Mouse (Mus musculus) kidney, adult 9 months (tissue): ENCODE results near the gene Prr29.
"Not testable (repeated sequence)": the region's sequence is repeated elsewhere in the genome, so short reads cannot be mapped to it uniquely, and the experiment has no call there.

Experiments
- DNase-seq: peaks from one replicate; pipeline ENCODE4 v3.0.0; 2022

Prr29 gene

DNA sequence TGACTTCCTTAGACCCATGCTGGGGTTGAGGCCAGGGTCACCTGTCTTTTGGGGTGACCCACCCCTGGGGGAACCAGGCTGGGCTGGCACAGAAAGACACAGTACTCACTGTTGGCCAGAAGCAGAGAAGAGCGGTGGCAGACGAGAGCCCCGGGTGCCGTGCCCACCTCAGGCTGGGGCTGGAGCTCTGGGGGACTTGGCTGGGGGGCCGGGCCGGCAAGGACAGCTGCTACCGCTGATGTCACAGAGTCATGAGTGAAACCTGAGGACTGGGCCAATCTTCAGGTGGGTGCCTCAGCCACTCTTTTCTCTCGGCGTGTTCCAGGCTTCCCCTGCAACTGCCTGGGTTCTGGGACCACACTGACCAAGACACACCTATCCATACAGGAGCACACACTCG lies at the start of gene Prr29:
Gene Prr29, plus strand, starts transcription at position 107 of the 400 bp plus-strand sequence.
- DNase-seq: no peak

DNA sequence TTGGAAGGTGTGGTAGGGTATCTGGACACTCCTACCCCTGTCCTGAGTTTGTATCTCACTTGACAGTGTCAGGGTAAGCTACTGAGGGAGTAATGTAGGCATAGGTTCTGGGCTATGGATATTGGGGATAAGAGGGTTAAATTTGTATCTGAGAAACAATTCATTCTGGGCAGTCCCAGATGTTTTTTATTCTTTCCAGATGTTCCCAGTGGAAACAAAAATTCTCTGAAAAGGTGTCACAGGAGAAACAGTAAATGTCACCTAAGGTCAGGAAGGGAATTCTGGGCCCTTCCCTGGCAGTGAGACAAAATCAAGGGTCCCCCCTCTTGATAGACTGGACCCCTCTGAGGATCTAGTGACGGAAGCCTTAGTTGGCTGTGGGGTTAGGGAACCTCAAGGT lies 48.9 kb upstream of the Prr29 start:
- DNase-seq: no peak

DNA sequence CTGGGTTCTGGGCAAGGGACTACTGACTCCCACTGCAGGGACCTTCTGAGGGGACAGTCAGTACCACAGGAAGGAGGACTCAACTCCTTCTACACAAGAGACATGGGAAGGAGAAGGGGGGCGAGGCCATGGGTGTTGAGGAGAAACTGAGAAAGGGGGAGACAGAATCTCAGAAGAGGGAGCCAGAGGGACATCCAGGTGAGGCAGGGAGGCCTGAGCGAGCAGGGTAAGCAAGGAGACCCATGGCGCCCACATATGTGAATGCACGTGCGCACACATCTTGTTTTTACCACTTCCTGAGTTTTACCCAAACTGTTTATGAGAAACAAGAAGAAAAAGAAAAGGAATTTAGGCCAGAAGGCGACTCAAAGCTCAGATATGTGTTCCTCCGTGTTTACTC lies 47.5 kb upstream of the Prr29 start:
- DNase-seq: no peak

DNA sequence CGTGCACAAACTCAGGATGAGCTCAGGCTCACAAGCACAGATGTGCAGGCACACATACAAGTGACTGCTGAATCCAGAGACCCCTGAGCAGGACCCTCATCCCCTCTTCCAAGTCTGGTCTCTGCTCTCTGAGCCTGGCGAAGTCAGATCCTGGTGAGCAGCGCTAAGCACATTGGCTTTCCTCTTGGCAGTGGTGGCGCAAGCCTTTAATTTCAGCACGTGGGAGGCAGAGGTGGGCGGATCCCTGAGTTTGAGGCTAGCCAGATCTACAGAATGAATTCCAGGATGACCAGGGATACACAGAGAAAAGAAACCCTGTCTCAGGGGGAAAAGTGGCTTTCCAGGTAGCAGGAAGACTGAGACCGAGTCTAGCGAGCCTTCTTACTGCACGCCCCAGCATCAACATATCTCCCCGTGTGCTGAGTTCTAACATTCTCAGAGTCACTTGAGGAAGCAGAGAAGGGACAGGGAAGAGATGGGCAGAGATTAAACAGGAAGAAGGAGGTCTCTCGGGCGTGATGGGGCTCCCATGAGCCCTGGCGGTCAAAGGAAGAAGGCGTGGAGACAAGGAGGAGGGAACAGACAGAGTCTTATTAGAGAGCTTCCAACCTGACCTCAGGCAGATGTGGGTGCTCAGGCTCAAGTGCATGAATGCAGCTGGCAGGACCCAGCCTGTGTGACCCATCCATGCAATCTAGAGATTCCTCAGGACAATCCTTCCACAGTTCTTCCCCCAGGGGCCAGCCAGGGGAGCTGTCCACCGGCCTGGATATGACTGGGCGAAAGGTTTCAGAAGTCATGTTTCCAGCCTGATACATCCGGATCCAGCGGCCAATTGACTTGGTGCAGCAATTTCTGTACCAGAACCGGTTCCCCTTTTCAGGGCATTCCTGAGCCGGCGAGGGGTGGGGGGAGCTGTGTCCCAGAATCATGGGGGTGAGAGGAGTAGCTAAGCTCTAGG lies 46.6 kb upstream of the Prr29 start:
- no peak for DNase-seq

DNA sequence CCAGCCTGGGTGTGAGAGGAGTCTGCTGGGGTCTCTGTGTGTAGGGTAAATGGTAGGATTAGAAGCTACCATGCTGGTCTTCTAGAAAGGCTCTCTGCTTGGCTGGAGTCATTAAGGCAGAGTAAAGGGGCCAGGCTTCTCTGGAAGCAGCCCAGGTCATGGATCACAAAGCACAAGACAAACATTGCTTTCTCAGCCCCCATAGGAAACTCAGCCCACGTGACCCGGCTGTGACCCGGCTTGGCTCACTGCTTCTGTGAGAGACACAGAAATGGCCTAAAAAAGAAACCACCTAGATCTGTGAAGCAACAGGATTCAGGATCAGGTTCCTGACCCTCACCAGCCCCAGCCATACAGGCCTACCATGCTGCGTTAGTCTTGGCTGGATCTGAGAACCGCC lies 40.4 kb upstream of the Prr29 start:
- DNase-seq: peak; percentile 68

DNA sequence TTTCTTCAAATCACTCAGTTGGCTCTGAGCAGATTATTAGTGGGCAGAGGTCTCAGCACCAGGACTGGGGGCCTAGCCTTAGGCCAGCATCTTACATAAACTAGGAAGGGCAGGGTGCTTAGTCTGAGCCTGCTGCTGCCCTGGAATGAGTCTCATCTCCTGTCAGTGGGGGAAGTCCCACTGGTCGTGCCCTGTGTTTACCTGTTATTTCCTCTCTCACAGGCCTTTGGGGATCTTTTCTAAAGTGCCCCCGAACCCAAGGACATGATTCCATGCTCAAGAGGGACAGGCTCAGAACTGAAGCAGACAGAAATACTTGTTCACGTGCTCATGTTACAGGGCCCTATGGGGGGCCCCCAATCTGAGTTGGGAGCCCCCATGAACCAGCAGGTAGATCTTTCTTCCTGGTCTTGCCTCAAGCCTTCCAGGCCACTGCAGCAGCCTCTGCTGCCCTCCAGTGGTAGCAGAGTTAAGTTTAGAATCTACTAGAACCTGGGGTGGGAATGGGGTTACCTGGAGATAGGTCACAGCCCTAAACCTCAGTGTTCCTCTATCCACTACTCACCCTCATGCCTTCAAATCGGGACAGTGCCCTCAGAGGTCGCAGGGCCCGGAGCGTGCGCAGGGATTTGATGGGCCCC lies 39.6 kb upstream of the Prr29 start:
- DNase-seq: peak; percentile 83

DNA sequence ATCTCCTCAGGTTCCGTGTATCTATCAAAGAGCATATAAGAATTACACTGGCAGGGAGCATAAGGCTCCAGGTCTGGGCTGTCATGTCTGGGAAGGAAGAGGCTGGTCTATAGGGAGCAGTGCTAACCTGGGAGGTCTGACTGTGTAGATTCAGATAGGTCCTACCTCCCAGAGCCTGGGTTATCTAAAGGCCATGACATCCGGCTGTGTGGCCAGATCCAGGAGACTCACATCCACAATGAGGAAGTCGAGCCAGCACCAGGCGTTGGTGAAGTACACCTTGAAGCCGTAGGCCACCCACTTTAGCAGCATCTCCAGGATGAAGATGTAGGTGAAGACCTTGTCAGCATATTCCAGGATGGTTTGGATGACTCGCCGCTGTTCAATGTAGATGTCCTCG lies 38.8 kb upstream of the Prr29 start:
- DNase-seq: no peak

DNA sequence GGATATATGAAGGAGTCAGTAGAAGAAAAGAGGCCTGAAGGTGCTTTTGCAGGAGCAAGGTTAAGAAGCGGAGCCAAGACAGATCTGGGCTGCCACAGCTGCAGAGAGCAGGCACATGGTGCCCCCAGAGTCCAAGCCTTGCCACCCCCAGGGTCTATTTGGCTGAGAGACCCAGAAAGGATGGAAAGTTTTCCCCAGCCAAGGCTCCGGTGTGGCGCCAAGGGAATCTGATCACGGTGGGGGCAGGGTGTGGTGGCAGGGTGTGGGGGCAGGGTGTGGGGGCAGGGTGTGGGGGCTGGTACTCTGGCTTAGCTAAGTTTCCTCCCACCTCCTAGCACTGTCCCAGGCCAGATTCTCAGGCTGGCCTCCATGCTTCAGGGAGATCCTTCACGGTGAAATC lies 36.8 kb upstream of the Prr29 start:
- no peak for DNase-seq

DNA sequence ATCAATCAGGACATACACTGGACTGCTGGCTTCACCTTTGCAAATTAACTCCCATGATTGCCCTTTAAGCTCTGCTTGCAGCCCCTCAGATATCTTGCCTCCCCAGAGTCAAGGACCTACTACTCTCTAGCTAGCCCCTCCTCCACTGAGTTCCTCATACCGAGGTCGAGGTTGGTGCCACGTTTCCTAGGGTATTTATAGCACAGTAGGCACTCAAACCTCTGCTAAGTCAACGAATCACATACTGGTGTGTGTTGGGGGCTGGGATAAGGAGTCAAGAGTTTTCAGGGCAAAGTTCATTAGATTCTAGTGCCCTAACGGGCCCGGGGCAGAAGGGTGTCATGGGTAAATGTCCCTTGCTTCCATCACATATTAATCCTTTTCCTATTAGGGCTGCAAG lies 36.1 kb upstream of the Prr29 start:
- DNase-seq: no peak

DNA sequence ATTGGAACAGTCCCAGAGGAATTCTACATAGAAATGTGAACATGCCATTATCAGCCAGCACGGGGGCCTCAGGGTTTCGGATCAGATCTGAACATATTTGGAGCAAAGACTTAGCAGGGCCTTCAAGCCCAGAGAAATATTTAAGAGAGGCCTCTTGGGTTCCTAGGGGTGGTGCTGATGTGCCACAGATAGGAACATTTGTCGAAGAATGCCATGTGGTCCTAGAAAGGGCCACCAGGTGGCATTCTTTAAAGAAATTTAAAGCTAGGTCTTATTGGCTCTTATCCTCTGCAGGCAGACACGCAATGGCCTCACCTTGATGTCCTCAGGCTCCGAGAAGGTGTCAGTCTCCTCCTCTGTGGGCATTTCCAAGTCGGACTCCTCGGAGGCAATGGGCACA lies 35.6 kb upstream of the Prr29 start:
- DNase-seq: peak; percentile 35

DNA sequence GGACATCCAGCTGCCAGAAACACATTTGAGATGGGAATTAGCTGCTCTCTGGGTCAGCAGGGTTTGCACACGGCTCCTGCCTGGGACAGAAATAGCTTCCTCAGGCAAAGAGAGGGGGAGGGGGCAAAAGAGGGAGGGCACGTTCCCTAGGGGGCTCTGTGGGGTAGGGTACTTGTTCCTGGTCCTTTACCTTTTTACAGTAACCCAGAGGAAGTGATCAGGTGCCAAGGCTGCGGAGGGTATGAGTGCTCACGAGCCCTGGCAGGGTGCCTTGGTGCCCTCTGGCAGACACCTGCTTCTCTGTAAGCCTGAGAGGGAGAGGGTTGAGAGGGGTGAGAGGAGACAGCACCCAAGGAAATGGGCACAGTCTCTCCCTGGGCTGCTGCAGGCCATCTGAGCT lies 32.8 kb upstream of the Prr29 start:
- DNase-seq: no peak

DNA sequence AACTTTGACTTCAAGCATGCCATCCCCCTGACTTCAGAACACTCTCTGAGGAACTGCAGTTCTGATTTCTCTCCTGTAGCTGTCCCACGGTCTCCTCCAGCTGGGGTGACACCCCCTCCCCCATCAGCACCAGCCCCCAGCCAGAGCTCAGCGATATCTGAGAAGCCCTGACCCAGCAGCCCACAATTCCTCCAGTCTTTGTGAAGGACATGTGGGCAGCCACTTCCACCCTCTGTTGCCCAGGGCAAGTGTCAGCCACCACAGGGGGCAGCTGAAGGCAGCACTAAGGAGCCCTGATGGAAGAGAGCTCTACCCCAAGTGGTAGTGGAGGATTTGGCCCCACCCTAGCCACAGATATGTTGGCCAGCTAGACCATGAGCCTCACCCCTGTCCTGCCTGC lies 31.2 kb upstream of the Prr29 start:
- DNase-seq: no peak

DNA sequence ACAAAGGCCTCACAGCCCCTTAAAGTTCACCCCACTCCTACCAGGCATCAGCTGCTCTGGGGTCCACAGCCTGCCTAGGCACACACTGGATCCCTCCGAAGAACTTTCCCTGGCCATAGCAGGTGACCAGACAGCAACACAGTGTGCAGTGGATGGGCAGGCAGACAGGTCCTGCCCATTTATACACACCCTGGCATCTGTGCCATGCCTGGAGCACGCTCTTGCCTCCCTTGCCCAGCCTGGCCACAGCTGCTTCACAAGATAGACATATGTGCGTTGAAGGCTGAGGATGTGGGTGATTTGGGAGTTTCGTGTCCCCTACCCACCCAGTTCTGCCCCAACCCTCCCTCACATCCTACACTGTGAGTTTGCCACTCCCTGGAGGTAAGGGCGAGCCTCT lies 27.2 kb upstream of the Prr29 start:
- no peak for DNase-seq

DNA sequence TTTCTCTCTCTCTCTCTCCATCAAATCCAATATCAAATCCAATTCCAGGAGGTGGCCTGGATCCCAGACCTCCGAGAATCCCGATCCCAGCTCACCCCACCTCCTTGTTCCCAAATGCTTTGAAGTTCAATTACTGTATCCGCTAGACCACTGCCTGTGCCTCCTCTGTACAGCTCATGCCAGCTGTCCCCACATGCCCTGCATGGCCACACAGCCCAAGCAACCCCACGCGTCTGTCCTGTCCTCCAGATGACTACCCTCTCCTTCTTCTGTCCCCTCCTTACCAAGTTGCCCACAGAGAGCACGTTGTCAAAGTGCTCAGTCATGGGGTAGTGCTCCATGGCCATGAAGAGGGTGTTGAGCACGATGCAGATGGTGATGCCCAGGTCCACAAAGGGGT lies 26.4 kb upstream of the Prr29 start:
- no peak for DNase-seq

DNA sequence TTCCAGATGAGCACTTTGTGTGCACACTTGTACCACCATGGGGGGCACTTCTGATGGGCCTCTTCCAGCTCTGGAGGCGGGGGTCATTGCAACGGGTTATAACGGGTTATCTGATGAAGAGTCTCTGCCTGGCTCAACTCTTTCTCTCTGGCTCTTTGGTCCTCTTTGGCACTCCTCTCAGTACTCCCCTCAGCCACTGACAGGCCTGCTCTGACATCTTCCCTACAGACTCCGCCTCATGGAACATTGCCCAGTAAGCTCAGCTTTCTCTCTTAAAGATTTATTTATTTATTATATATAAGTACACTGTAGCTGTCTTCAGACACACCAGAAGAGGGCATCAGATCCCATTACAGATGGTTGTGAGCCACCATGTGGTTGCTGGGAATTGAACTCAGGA lies 25.9 kb upstream of the Prr29 start:
- DNase-seq: not testable (repeated sequence)

DNA sequence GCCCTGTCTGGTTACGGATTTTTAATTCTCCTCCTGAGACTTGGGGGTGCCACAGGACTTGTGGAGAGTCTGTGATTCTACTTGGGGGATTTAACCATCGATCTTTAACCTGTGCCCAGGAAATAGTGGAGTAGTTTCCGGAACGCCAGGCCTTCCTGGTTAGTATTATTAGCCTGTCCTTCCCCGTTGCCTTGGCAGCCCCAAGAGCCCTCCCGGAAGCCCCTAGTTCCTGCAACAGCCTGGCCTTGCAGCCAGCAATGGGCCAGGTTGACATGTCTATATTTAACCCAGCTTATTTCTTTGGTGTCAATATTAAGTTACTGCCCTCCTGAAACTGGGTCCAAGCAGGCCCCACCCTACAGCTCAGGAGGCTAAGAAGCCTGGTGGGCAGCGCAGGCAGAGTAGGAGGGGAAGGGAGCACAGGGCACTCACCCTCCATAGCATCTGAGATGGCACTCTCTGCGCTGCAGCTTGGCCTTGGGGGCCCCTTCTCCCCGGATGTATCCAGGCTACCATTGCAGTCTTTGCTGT lies 24.2 kb upstream of the Prr29 start:
- DNase-seq: peak; percentile 24

DNA sequence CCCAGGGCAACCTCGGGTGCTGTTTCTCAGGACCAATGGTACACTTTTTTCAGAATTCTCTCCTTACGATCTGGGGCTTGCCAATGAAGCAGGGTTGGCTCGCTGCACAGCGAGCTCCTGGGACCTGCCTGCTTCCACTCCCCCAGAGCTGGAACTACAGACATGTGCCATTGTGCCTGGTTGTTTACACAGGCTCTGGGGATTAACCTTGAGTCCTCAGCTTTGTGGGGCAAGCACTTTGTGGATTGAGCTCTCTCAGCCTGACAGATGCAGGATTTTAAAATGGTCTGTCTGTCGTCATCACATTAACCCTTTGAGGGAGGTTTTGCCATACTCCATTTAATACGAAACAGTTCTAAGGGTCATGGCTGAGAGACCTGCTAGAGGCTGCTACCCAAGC lies 20.4 kb upstream of the Prr29 start:
- no peak for DNase-seq

DNA sequence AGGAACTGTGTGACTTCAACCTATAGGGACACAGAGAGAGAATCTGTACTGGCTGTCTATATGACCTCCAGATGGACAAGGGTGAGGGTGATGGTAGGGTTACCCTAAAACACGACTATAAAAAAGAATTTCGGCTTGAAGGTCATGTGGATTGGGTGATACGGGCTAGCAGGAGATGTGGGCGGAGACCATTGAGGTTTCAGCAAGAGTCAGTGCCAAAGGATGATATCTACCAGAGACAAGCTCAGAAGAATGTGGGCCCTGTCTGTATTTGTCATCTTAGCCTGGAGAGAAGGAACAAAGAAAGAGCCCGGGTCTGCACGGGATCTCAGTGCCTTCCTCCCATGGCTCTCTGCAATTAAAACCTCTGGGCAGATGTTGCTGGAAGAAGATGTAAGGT lies 15.5 kb upstream of the Prr29 start:
- no peak for DNase-seq

DNA sequence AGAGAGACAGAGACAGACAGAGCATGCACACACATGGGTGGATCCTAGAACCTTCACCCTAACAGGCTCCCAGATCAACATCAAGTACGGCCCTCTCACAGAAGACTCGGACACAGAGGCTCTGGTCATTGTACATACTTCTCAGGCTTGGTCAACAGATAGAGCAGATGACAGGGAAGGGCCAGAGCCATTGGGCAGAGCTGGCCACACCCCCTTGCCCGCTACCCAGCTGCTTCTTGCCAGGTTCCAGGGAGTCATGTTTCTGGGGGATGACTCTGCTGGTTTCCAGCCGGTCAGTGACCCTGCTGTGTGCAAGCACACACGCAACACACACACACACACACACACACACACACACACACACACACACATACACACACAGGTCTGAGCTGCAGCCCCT lies 14.4 kb upstream of the Prr29 start:
- DNase-seq: no peak

DNA sequence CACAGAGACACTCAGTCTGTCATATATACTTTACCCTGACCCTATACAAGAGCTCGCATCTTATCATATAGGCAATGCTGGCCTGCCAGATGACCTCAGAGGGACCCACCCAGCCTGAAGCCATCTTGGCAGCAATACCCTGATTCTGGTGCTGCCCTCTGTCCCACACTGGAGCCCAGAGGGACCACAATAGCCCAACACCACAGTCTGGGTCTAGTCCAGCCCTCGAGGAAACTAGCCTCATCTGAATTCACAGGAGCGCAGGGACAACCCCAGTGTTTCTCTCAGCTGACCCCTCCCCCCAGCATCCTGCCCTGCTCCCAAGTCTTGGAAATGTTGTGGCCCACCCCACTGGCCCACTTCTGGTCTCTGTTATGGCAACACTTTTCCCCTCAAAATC lies 14.0 kb upstream of the Prr29 start:
- no peak for DNase-seq

DNA sequence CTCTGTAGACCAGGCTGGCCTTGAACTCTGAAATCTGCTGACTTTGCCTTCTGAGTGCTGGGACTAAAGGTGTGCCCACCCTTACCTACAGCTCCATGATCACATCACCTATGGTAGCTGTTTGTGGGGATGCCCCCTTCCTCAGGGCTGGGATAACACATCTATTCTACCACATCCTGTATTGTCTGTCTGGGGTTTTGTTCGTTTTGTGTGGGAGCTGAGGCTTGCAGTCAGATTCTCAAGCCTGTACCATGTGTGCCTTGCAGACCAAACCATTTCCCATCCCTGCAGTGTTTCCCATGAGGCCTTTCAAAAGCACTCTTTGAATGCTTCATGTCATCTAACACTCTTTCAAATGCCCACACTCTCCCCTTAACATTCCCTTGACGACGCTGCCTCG lies 13.3 kb upstream of the Prr29 start:
- DNase-seq: no peak

DNA sequence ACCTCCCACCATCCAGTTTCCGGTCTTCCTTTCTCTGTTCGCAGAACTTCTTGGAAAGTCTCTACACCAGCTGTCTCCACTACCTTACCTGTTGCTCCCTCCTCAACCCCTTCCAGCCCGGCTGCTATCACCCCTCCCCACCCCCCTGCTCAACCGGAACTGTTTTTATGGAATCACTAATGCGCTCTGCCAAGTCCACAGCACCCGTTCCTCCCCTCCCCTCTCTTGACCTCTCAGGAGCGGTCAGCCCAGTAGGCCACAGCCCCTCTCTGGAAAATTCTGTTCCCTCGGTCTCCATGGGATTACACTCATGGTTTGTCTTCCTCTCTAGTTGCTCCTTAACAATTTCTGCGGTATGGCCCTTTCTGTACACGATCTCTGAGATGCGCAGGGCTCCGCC lies 12.1 kb upstream of the Prr29 start, which contains the start of gene Scn4a:
Gene Scn4a, minus strand, starts transcription at position 101 of the 400 bp plus-strand sequence.
- no peak for DNase-seq

DNA sequence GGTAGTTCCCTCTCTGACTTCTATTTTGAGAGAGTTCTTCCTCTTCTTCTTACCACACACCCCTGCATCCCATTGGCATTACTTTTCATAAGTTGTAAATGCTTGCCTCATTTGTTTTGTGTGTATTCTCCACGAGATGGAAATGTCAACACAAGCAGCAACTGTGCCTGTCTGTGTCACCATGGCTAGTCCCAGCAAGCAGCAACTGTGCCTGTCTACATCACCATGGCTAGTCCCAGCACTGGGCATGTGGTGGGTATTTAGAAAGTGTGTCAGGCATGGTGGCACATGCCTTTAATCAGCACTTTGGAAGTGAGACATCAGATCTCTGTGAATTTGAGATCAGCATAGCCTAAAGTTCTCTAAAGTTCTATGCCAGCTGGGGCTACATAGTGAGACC lies 11.1 kb upstream of the Prr29 start:
- DNase-seq: no peak
